Mouse (Mus musculus): ENCODE results near the gene Pgbd5. TPM values are rescaled to one million over a fixed set of nuclear protein-coding genes. Genes with fewer than 3 reads are reported as not detected.

Gene Pgbd5
- total RNA-seq, 2 experiments from 2014 or later: 1.1 to 1.3 TPM

GRCm38 (mm10) chr8:124362589-124362988 lies 76.9 kb downstream of the Pgbd5 start:
- no peak for DNase-seq (ENCODE audit: low spot score)
- intact Hi-C loops (cut with DNase I): no loop called here

GRCm38 (mm10) chr8:124361773-124362427 lies 77.6 kb downstream of the Pgbd5 start:
- DNase-seq (ENCODE audit: low spot score): no peak
- intact Hi-C loops (cut with DNase I): no loop called here

DNA sequence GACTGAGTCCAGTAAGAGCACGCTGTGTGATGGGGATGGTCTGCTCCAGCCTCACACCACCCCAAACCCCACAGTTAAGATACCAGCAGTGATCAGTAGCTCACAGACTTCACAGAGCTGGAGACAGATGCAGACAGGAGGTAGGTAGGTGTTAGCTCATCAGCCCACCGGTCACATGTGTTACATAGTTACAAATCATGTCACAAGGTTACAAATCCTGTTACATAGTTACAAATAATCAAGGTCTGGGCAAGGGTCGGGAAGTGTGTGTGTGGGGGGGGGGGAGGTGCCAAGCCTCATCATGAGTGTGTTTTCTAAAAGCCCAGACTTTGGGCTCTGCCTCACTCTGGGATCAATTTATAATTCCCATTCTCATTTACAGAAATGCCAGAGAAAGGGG lies 78.5 kb downstream of the Pgbd5 start:
- intact Hi-C loops (cut with DNase I): no loop called here
- no peak for DNase-seq (ENCODE audit: low spot score)

- intact Hi-C loops (cut with DNase I): loop anchor here (5.0 kb wide), 1 partner anchor 559 kb away; no protein-coding TSS in a partner anchor
- no peak for DNase-seq (ENCODE audit: low spot score)
Observed at GRCm38 (mm10) chr8:124351636-124352035, 87.8 kb downstream of the Pgbd5 start.

DNA sequence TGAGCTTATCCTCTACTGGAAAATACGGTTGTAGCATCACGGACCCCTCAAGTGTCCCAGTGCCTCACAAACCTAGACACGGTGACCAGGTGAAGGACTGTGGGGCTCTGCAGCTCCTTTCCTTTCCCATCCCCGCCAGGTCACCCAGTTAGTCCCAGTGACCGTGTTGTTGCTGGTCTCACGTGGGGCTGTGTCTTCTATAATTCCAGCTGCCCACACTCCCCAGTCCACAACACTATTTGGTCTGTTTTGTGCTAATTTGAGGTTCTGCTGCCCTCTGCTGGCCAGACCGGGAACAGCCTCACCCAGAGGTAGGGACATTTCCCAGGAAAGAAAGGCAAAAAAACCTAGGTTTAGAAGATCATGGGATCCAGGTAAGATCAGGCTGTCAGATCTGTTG lies 89.8 kb downstream of the Pgbd5 start:
- intact Hi-C loops (cut with DNase I): loop anchor here (1.0 to 5.0 kb wide), 5 partner anchors 57 to 557 kb away; no protein-coding TSS in a partner anchor
- peak; percentile 39 for DNase-seq (ENCODE audit: low spot score)

GRCm38 (mm10) chr8:124348087-124348486 lies 91.4 kb downstream of the Pgbd5 start:
- intact Hi-C loops (cut with DNase I): loop anchor here (5.0 kb wide), 3 partner anchors 56 to 426 kb away; no protein-coding TSS in a partner anchor
- DNase-seq (ENCODE audit: low spot score): no peak

GRCm38 (mm10) chr8:124346852-124347523 lies 92.5 kb downstream of the Pgbd5 start:
- intact Hi-C loops (cut with DNase I): loop anchor here (2.0 to 5.0 kb wide), 4 partner anchors 55 to 425 kb away; no protein-coding TSS in a partner anchor
- DNase-seq (ENCODE audit: low spot score): no peak

DNA sequence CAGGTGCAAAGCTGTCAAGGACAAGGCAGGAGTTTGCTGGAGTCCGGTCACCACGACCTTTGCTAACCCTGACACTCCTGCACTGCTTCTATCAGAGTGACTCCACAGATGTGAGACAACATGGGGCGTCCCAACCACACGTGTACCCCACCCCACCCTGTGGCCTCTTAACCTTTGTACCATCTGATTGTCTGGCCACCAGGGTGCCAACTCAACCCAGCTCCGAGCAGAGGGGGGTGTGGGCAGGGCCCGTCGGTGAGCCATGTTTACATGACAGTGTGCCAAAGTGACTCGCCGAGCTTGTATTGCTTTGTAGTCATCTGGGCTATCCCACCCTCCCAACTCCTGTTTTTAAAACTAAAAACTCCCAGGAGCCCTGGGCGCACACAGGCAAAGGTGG lies 94.4 kb downstream of the Pgbd5 start:
- intact Hi-C loops (cut with DNase I): loop anchor here (5.0 kb wide), 3 partner anchors 53 to 423 kb away; no protein-coding TSS in a partner anchor
- DNase-seq (ENCODE audit: low spot score): no peak

DNA sequence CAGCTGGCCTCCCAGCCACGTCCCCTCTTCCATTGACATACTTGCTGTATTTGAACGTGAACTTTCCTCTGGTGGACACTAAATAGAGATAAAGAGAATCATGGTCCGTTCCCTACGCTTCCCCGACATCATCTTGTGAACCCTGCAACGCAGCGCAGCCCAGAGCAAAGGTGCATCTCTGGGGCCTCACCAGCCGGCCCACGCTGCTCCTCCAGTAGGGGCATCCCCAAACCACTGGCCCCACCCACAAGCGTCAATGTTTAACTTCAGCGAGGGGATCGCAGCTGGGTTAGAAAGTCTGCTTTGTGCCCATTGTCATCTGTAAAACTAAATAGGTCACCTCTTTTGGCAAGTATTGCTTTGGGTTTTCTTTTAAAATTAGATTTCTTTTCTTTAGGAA lies 95.5 kb downstream of the Pgbd5 start:
- no peak for DNase-seq (ENCODE audit: low spot score)
- intact Hi-C loops (cut with DNase I): loop anchor here (2.0 kb wide), 1 partner anchor 117 kb away; no protein-coding TSS in a partner anchor

GRCm38 (mm10) chr8:124343151-124343550 lies 96.3 kb downstream of the Pgbd5 start:
- no peak for DNase-seq (ENCODE audit: low spot score)
- intact Hi-C loops (cut with DNase I): loop anchor here (2.0 kb wide), 1 partner anchor 116 kb away; no protein-coding TSS in a partner anchor

- no peak for DNase-seq (ENCODE audit: low spot score)
- intact Hi-C loops (cut with DNase I): no loop called here
Observed at GRCm38 (mm10) chr8:124340360-124341068, 98.9 kb downstream of the Pgbd5 start.

GRCm38 (mm10) chr8:124339742-124340141 lies 99.7 kb downstream of the Pgbd5 start:
- DNase-seq (ENCODE audit: low spot score): no peak
- intact Hi-C loops (cut with DNase I): no loop called here

GRCm38 (mm10) chr8:124336302-124336701 lies 103.2 kb downstream of the Pgbd5 start:
- DNase-seq (ENCODE audit: low spot score): no peak
- intact Hi-C loops (cut with DNase I): no loop called here

GRCm38 (mm10) chr8:124331706-124332105 lies 107.8 kb downstream of the Pgbd5 start:
- no peak for DNase-seq (ENCODE audit: low spot score)
- intact Hi-C loops (cut with DNase I): no loop called here

DNA sequence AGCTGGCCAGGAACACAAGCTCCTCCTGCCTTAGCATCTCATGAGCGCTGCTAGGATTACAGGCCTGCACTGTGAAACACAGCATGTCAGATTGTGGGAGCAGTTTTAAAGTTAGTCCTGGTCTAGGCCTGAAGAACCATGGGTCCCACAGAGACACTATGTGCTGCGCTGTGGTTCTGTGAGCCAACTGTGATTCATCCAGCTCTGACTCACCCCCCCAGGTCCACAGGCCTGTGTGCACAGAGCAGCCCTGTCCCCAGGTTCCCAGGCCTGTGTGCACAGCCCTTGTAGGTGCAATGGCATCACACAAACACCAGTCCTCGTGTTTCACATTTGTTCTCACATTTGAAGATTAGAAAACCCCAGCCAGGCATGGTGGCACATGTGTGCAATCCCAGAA lies 108.4 kb downstream of the Pgbd5 start:
- intact Hi-C loops (cut with DNase I): no loop called here
- DNase-seq (ENCODE audit: low spot score): no peak

GRCm38 (mm10) chr8:124330433-124330832 lies 109.0 kb downstream of the Pgbd5 start:
- intact Hi-C loops (cut with DNase I): no loop called here
- DNase-seq (ENCODE audit: low spot score): no peak

- DNase-seq (ENCODE audit: low spot score): no peak
- intact Hi-C loops (cut with DNase I): no loop called here
Observed at GRCm38 (mm10) chr8:124329690-124330089, 109.8 kb downstream of the Pgbd5 start.

- no peak for DNase-seq (ENCODE audit: low spot score)
- intact Hi-C loops (cut with DNase I): no loop called here
Observed at GRCm38 (mm10) chr8:124328259-124328658, 111.2 kb downstream of the Pgbd5 start.

DNA sequence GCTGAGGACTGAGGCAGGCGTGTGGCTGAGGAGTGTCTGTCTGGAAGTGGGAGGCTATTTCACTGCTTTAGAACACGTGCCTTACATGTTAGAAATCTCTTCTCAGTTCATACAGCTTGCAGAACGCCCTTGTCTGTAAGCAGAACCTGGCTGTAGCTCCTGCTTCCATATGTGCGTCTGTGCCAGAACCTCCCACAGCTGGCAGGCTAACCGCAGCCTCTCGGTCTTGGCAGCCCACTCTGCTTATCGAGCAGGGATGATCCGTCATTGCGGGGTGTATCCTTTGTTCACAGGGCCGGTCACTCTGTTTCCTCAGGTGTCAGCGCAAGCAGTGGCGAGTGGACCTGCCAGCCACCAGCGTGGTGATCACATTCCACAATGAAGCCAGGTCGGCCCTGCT lies 116.1 kb downstream of the Pgbd5 start:
- intact Hi-C loops (cut with DNase I): no loop called here
- DNase-seq (ENCODE audit: low spot score): no peak

DNA sequence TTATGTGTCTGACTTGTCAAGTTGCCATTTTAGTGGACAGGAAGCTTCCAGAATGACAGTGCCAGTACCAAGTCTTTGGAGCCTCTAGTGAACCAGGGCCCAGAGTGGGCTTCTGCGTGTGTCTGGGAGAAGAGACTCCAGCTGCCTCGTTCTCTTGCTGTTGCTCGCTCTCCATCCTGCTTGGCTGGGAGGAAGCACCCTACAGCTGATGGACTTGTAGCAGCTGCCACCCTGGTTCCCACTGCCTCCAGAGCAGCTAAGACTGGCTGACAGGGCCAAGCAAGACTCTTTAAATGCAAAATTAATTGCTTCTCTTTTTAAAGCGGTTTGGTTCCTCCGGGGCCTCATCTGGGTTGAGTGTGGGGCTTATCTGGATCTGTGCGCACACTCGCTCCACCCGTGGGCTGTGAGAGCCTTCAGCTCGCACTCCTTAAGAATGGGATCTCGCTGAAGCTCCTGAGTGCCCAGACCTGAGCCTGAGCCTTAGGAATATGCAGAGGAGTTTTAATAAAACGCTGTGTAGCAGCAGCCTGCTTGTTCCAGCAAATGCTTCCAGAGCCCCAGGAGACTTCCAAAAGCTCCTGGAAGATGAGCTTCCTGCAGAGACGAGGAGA lies 118.1 kb downstream of the Pgbd5 start:
- intact Hi-C loops (cut with DNase I): no loop called here
- no peak for DNase-seq (ENCODE audit: low spot score)
